Mouse (Mus musculus): ENCODE measurements around the gene Fasl. TPM values are rescaled to one million over a fixed set of nuclear protein-coding genes. Genes with fewer than 3 reads are reported as not detected.
A peak's percentile ranks its signal among the peaks of the same experiment; 100 is the strongest.

Gene Fasl
- total RNA-seq (2017), result 0.50 and 0.69 TPM in 2 replicates

GRCm38 (mm10) chr1:161788339-161788738 lies at the start of gene Fasl:
Fasl (minus strand) TSS chr1:161788495.
- no peak for ATAC-seq (replicated peaks in 1 of 2; ENCODE audit: insufficient read depth in 1 of 2, low FRiP score in 2 of 2, low TSS enrichment in 1 of 2, low read depth in 1 of 2, poor library complexity in 2 of 2, severe bottlenecking in 2 of 2)

DNA sequence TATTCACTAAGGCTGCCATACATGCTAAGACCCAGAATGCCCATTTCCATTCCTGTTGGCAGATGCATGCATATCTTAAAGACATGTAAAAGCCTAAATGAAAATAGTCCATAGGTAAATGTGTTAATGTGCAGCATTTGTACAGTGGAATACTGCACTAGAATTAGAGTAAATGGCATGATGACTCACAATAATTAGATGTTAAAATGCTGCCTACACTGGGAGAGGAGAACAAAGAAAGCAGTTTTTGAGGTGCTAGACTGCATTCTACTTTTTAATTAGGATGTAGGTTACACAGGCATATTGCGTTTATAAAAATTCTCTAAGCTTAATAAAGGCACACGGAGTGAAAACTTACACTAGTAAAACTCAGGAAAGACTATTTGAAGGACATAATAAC lies 38.4 kb upstream of the Fasl start:
- no peak for ATAC-seq (replicated peaks in 1 of 2; ENCODE audit: insufficient read depth in 1 of 2, low FRiP score in 2 of 2, low TSS enrichment in 1 of 2, low read depth in 1 of 2, poor library complexity in 2 of 2, severe bottlenecking in 2 of 2)

- ATAC-seq (replicated peaks in 1 of 2; ENCODE audit: insufficient read depth in 1 of 2, low FRiP score in 2 of 2, low TSS enrichment in 1 of 2, low read depth in 1 of 2, poor library complexity in 2 of 2, severe bottlenecking in 2 of 2), result no peak
Observed at GRCm38 (mm10) chr1:161809428-161809827, 21.1 kb upstream of the Fasl start.

- ATAC-seq (replicated peaks in 1 of 2; ENCODE audit: insufficient read depth in 1 of 2, low FRiP score in 2 of 2, low TSS enrichment in 1 of 2, low read depth in 1 of 2, poor library complexity in 2 of 2, severe bottlenecking in 2 of 2), result peak; percentile 15 to 24; a peak in 1 of 4 replicates
Observed at GRCm38 (mm10) chr1:161808980-161809379, 20.7 kb upstream of the Fasl start.

- peak; percentile 49 to 50 for ATAC-seq (replicated peaks in 1 of 2; ENCODE audit: insufficient read depth in 1 of 2, low FRiP score in 2 of 2, low TSS enrichment in 1 of 2, low read depth in 1 of 2, poor library complexity in 2 of 2, severe bottlenecking in 2 of 2)
Observed at GRCm38 (mm10) chr1:161804541-161804971, 16.3 kb upstream of the Fasl start.

DNA sequence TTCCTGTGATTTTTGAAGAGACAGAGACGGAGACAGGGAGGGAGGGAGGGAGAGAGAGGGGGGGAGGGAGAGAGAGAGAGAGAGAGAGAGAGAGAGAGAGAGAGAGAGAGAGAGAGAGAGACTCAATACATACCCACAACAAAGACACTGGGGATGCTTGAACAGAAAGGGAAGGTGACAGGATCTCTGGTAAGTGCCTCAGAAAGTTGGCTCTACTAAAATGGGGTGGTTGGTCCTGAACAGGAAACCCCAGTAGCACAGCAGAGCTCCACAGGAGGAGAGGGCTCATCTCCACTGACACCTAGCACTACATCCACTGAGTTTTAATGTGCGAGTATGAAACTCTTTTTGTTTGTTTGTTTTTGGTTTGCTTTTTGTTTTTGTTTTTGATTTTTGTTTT lies 13.0 kb upstream of the Fasl start:
- ATAC-seq (replicated peaks in 1 of 2; ENCODE audit: insufficient read depth in 1 of 2, low FRiP score in 2 of 2, low TSS enrichment in 1 of 2, low read depth in 1 of 2, poor library complexity in 2 of 2, severe bottlenecking in 2 of 2), result no peak

DNA sequence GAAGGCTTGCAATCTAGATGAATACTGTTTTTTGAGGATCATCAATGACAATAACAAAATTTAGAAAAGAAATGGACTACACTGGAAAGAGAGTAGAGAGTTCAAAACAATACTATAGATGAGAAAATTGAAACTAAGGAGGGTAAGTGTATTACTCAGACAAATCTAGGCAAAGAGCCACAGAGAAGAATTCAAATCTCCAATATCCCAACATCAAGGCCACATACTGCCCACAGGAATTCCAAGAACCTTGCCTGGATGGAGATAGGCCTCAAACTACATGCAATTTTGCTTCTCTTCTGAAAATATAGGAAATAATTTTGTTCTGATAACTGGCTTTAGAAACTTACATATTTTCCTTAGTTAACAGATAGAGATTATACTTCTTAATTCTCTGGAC lies 12.0 kb upstream of the Fasl start:
- ATAC-seq (replicated peaks in 1 of 2; ENCODE audit: insufficient read depth in 1 of 2, low FRiP score in 2 of 2, low TSS enrichment in 1 of 2, low read depth in 1 of 2, poor library complexity in 2 of 2, severe bottlenecking in 2 of 2), result no peak

DNA sequence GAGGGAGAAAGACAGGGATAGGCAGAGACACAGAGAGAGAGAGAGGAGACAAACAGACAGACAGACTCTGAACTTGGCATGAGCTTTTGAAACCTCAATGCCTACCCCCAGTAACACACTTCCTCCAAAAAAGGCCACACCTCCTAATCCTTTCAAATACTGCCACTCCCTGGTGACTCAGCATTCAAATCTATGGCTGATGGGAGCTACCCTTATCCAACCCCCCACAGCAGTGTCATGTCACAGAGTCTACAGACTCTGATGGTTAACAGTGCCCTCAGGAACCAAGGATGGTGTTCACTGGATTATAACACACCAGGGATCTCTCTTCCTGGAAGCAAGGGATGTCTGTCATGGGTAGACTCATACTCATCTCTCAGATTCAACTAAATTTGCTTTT lies 11.5 kb upstream of the Fasl start:
- ATAC-seq (replicated peaks in 1 of 2; ENCODE audit: insufficient read depth in 1 of 2, low FRiP score in 2 of 2, low TSS enrichment in 1 of 2, low read depth in 1 of 2, poor library complexity in 2 of 2, severe bottlenecking in 2 of 2), result no peak

DNA sequence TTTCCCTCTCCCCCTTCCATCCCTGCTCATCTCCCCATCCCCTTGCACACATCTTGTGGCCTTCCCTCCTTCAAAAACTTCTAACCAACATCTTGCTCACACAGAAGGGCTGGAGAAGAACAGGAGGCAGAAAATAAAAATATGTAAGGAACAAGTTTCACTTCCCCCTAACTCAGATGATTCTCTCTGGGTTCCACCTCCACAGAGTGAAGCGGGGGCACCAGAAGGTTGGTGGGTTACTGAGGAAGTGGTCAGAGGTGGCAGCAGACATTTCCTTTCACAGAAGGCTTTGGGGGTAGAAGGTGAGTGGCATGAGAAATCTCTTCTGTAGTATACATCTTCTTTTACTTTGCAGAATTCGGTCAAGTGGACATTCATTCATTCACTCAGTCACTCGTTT lies 10.6 kb upstream of the Fasl start:
- peak; percentile 76 to 85 for ATAC-seq (replicated peaks in 1 of 2; ENCODE audit: insufficient read depth in 1 of 2, low FRiP score in 2 of 2, low TSS enrichment in 1 of 2, low read depth in 1 of 2, poor library complexity in 2 of 2, severe bottlenecking in 2 of 2)

GRCm38 (mm10) chr1:161794447-161795211 lies 6.3 kb upstream of the Fasl start:
- ATAC-seq (replicated peaks in 1 of 2; ENCODE audit: insufficient read depth in 1 of 2, low FRiP score in 2 of 2, low TSS enrichment in 1 of 2, low read depth in 1 of 2, poor library complexity in 2 of 2, severe bottlenecking in 2 of 2), result peak; percentile 40 to 70

DNA sequence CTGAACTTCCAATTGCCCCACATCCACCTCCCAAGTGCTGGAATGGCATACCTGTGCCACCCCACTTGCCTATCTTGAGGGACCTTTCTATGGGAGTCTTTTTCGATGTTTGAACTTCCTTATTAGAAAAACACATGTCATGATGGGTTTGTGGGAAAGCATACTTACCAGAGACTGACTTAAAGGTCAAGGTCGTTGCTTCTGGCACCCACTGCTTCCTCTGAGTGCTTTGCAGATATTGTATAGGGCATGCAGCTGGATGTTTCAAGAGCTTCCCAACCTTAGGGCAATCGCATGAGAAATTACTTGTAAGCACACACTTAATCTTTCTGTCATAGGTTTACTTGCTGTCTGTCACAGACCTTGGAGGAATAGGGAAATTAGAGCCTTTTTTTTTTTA lies 5.0 kb upstream of the Fasl start:
- no peak for ATAC-seq (replicated peaks in 1 of 2; ENCODE audit: insufficient read depth in 1 of 2, low FRiP score in 2 of 2, low TSS enrichment in 1 of 2, low read depth in 1 of 2, poor library complexity in 2 of 2, severe bottlenecking in 2 of 2)

- ATAC-seq (replicated peaks in 1 of 2; ENCODE audit: insufficient read depth in 1 of 2, low FRiP score in 2 of 2, low TSS enrichment in 1 of 2, low read depth in 1 of 2, poor library complexity in 2 of 2, severe bottlenecking in 2 of 2), result no peak
Observed at GRCm38 (mm10) chr1:161792687-161792969, 4.3 kb upstream of the Fasl start.

GRCm38 (mm10) chr1:161791854-161792686 lies 3.8 kb upstream of the Fasl start:
- no peak for ATAC-seq (replicated peaks in 1 of 2; ENCODE audit: insufficient read depth in 1 of 2, low FRiP score in 2 of 2, low TSS enrichment in 1 of 2, low read depth in 1 of 2, poor library complexity in 2 of 2, severe bottlenecking in 2 of 2)

- ATAC-seq (replicated peaks in 1 of 2; ENCODE audit: insufficient read depth in 1 of 2, low FRiP score in 2 of 2, low TSS enrichment in 1 of 2, low read depth in 1 of 2, poor library complexity in 2 of 2, severe bottlenecking in 2 of 2), result no peak
Observed at GRCm38 (mm10) chr1:161782725-161783124, 5.6 kb downstream of the Fasl start.

- no peak for ATAC-seq (replicated peaks in 1 of 2; ENCODE audit: insufficient read depth in 1 of 2, low FRiP score in 2 of 2, low TSS enrichment in 1 of 2, low read depth in 1 of 2, poor library complexity in 2 of 2, severe bottlenecking in 2 of 2)
Observed at GRCm38 (mm10) chr1:161781594-161781993, 6.7 kb downstream of the Fasl start.

DNA sequence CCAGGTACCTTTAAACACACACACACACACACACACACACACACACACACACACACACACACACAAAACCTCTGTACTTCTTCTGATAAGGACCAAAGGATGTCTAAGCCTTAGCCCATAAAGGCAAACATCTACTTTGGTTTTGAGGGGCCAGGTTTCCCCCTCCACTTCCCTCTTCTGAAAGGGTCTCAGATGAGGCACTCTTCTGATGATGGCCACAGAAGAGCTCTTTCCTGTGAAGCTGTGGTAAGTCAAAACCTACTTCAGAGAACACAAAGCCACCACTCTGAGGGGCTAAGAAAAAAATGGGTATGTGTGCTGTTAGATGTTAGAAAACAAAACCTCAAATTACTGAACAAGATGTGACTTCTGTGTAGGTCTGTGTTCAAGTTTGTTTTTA lies 9.2 kb downstream of the Fasl start:
- ATAC-seq (replicated peaks in 1 of 2; ENCODE audit: insufficient read depth in 1 of 2, low FRiP score in 2 of 2, low TSS enrichment in 1 of 2, low read depth in 1 of 2, poor library complexity in 2 of 2, severe bottlenecking in 2 of 2), result peak; percentile 59 to 78

DNA sequence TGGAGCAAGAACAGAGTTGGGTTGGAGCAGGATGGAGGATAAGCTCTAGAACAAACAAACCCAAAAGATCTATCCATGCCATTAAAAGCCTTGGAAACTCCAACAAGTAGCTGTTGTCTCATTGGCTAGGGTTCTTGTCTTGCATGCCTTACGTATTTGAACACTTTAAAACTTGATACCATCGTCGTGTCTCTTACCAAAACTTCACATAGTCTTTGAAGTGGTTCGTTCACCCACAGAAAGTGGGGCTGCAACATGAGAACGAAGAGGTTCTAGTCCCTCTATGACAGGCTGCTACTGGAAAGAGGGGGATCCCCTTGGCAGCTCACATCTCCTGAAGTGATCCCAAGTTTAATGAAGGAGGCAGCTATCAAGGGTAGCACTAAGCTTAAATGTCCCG lies 13.1 kb downstream of the Fasl start:
- ATAC-seq (replicated peaks in 1 of 2; ENCODE audit: insufficient read depth in 1 of 2, low FRiP score in 2 of 2, low TSS enrichment in 1 of 2, low read depth in 1 of 2, poor library complexity in 2 of 2, severe bottlenecking in 2 of 2), result no peak

- no peak for ATAC-seq (replicated peaks in 1 of 2; ENCODE audit: insufficient read depth in 1 of 2, low FRiP score in 2 of 2, low TSS enrichment in 1 of 2, low read depth in 1 of 2, poor library complexity in 2 of 2, severe bottlenecking in 2 of 2)
Observed at GRCm38 (mm10) chr1:161771293-161771692, 17.0 kb downstream of the Fasl start.

DNA sequence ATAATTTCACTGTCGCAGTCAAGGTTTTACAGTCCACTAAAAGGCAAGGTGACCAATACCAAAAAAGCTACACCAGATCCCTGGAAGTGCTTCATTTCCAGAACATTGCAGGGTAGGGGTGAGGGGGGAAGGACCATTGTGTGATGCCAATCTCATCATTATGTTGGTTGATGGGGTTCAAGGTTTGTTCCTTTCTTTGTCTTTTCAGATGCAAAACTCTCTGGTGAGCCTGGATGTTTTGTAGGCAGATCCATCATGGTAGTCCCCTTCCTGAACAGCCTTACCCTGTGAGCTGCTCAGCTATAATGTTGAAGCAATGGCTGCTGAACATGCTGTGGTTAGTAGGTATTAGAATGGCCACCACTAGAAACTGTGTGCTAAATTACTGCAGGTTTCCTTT lies 19.0 kb downstream of the Fasl start:
- ATAC-seq (replicated peaks in 1 of 2; ENCODE audit: insufficient read depth in 1 of 2, low FRiP score in 2 of 2, low TSS enrichment in 1 of 2, low read depth in 1 of 2, poor library complexity in 2 of 2, severe bottlenecking in 2 of 2), result no peak

Measured in hematopoietic stem cell, adult 5-6 weeks (primary cell).